Mouse (Mus musculus) MEL (cell line): ENCODE measurements at regions not wholly inside any gene's neighbourhood (a gene's known extent, or its start where the extent isn't known, plus 50 kb on each side); places are given as distances from the start of the nearest gene placed in this dataset.

Experiments
- DNase-seq: peaks from one replicate; pipeline ENCODE4 v3.0.0; 2011; ENCODE audit warnings: low read depth, low spot score
- H3K27ac ChIP-seq: 2 replicates; pipeline ENCODE4 v1.5.1; 2012; ENCODE audit warnings: low read depth, mild to moderate bottlenecking, control low read depth, low read length, moderate library complexity; ENCODE audit not compliant: control insufficient read depth
- H3K27me3 ChIP-seq, 2 experiments: fragments of 150-350 bp in 1 of 2; sonication (generic) in 1 of 2; 2 replicates each; pipeline ENCODE4 v1.6.1; 2012; ENCODE audit warnings: low read length in 2 of 2, mild to moderate bottlenecking in 2 of 2, improper control_type of control experiment in 1 of 2, moderate library complexity in 1 of 2; ENCODE audit not compliant: insufficient read depth in 2 of 2, control insufficient read depth in 1 of 2
- H3K36me3 ChIP-seq, 2 experiments: 2 replicates each; pipeline ENCODE4 v1.6.1; 2012 to 2014; ENCODE audit warnings: low read length in 2 of 2, improper control_type of control experiment in 1 of 2, inconsistent platforms in 1 of 2, mild to moderate bottlenecking in 1 of 2; ENCODE audit not compliant: insufficient read depth in 2 of 2, control insufficient read depth in 1 of 2
- H3K4me1 ChIP-seq, 2 experiments: fragments of 150-350 bp in 1 of 2; sonication (generic) in 1 of 2; 2 replicates each; pipeline ENCODE4 v1.6.1; 2012; ENCODE audit warnings: low read length in 2 of 2, improper control_type of control experiment in 1 of 2, mild to moderate bottlenecking in 1 of 2; ENCODE audit not compliant: insufficient read depth in 2 of 2, control insufficient read depth in 1 of 2
- H3K4me3 ChIP-seq, 2 experiments: fragments of 150-350 bp in 1 of 2; sonication (generic) in 1 of 2; 2 replicates each; pipeline ENCODE4 v1.5.1; 2012; ENCODE audit warnings: low read depth in 2 of 2, low read length in 2 of 2, mild to moderate bottlenecking in 2 of 2, moderate library complexity in 2 of 2, control low read depth in 1 of 2, improper control_type of control experiment in 1 of 2; ENCODE audit not compliant: control insufficient read depth in 1 of 2, insufficient read depth in 1 of 2
- H3K79me2 ChIP-seq: 2 replicates; pipeline ENCODE4 v1.6.1; 2012; ENCODE audit warnings: mild to moderate bottlenecking, low read length, moderate library complexity; ENCODE audit not compliant: control insufficient read depth, poor library complexity, insufficient read depth
- H3K9ac ChIP-seq: 2 replicates; pipeline ENCODE4 v1.6.1; 2012; ENCODE audit warnings: low read depth, mild to moderate bottlenecking, control low read depth, low read length, moderate library complexity; ENCODE audit not compliant: control insufficient read depth, poor library complexity, severe bottlenecking
- H3K9me3 ChIP-seq: fragments of 150-350 bp; sonication (generic); replicated peaks from 2 replicates; pipeline ENCODE4 v1.6.1; 2012; ENCODE audit warnings: mild to moderate bottlenecking, low read length, improper control_type of control experiment, moderate library complexity; ENCODE audit not compliant: insufficient read depth
- BHLHE40 ChIP-seq: IDR thresholded peaks from 2 replicates; pipeline ENCODE4 v1.6.1; 2012; ENCODE audit warnings: low read depth, mild to moderate bottlenecking, inconsistent platforms, low read length, improper control_type of control experiment, borderline replicate concordance
- CHD1 ChIP-seq: IDR thresholded peaks from 2 replicates; pipeline ENCODE4 v1.6.1; 2012; ENCODE audit warnings: low read depth, mild to moderate bottlenecking, inconsistent platforms, low read length, improper control_type of control experiment
- CHD2 ChIP-seq: IDR thresholded peaks from 2 replicates; pipeline ENCODE4 v1.6.1; 2011; ENCODE audit warnings: low read length, improper control_type of control experiment
- CTCF ChIP-seq, 3 experiments: IDR thresholded peaks in 2 of 3; conservative IDR thresholded peaks in 1 of 3; 2 replicates each; pipeline ENCODE4 v1.5.1; 2011 to 2012; ENCODE audit warnings: low read length in 3 of 3, low read depth in 2 of 3, mild to moderate bottlenecking in 2 of 3, improper control_type of control experiment in 1 of 3, inconsistent platforms in 1 of 3, mixed read lengths in 1 of 3, moderate library complexity in 1 of 3; ENCODE audit not compliant: control insufficient read depth in 1 of 3, insufficient read depth in 1 of 3, poor library complexity in 1 of 3, severe bottlenecking in 1 of 3
- E2F4 ChIP-seq: IDR thresholded peaks from 2 replicates; pipeline ENCODE4 v1.6.1; 2011; ENCODE audit warnings: low read depth, low read length, improper control_type of control experiment, borderline replicate concordance
- ETS1 ChIP-seq: IDR thresholded peaks from 2 replicates; pipeline ENCODE4 v1.6.1; 2012; ENCODE audit warnings: low read depth, mild to moderate bottlenecking, inconsistent platforms, low read length, improper control_type of control experiment, moderate library complexity
- GABPA ChIP-seq: IDR thresholded peaks from 2 replicates; pipeline ENCODE4 v1.6.1; 2012; ENCODE audit warnings: low read depth, mild to moderate bottlenecking, inconsistent platforms, low read length, improper control_type of control experiment, moderate library complexity
- GATA1 ChIP-seq: IDR thresholded peaks from 2 replicates; pipeline ENCODE4 v1.6.1; 2011; ENCODE audit warnings: low read depth, low read length, improper control_type of control experiment
- HCFC1 ChIP-seq: IDR thresholded peaks from 2 replicates; pipeline ENCODE4 v1.6.1; 2012; ENCODE audit warnings: low read depth, mild to moderate bottlenecking, inconsistent platforms, low read length, improper control_type of control experiment, moderate library complexity
- JUND ChIP-seq: IDR thresholded peaks from 2 replicates; pipeline ENCODE4 v1.6.1; 2011; ENCODE audit warnings: low read depth, mild to moderate bottlenecking, improper control_type of control experiment, low read length
- KAT2A ChIP-seq: conservative IDR thresholded peaks from 2 replicates; pipeline ENCODE4 v1.6.1; 2012; ENCODE audit warnings: low read depth, low read length, improper control_type of control experiment, inconsistent platforms
- MAFK ChIP-seq: IDR thresholded peaks from 2 replicates; pipeline ENCODE4 v1.6.1; 2011; ENCODE audit warnings: low read depth, mild to moderate bottlenecking, low read length, improper control_type of control experiment, borderline replicate concordance
- MAX ChIP-seq: IDR thresholded peaks from 2 replicates; pipeline ENCODE4 v1.6.1; 2011; ENCODE audit warnings: low read length, improper control_type of control experiment
- MEF2A ChIP-seq: IDR thresholded peaks from 2 replicates; pipeline ENCODE4 v1.6.1; 2014; ENCODE audit warnings: low read depth, mild to moderate bottlenecking, inconsistent platforms, low read length, improper control_type of control experiment; ENCODE audit not compliant: poor library complexity, insufficient replicate concordance, severe bottlenecking; ENCODE audit errors: extremely low read depth
- MXI1 ChIP-seq: IDR thresholded peaks from 2 replicates; pipeline ENCODE4 v1.6.1; 2011; ENCODE audit warnings: mild to moderate bottlenecking, low read depth, low read length, improper control_type of control experiment
- MYB ChIP-seq: IDR thresholded peaks from 2 replicates; pipeline ENCODE4 v1.6.1; 2011; ENCODE audit warnings: mild to moderate bottlenecking, low read depth, low read length, improper control_type of control experiment
- MYC ChIP-seq: IDR thresholded peaks from 2 replicates; pipeline ENCODE4 v1.6.1; 2011; ENCODE audit warnings: low read depth, mild to moderate bottlenecking, low read length, improper control_type of control experiment, moderate library complexity
- NELFE ChIP-seq: IDR thresholded peaks from 2 replicates; pipeline ENCODE4 v1.6.1; 2011; ENCODE audit warnings: low read depth, low read length, improper control_type of control experiment
- NRF1 ChIP-seq: IDR thresholded peaks from 2 replicates; pipeline ENCODE4 v1.6.1; 2014; ENCODE audit warnings: low read depth, mild to moderate bottlenecking, inconsistent platforms, low read length, improper control_type of control experiment, moderate library complexity; ENCODE audit not compliant: poor library complexity, insufficient read depth, severe bottlenecking
- POLR2A ChIP-seq, 2 experiments: IDR thresholded peaks; 2 replicates each; pipeline ENCODE4 v1.6.1; 2011 to 2012; ENCODE audit warnings: low read length in 2 of 2, mild to moderate bottlenecking in 2 of 2, control low read depth in 1 of 2, improper control_type of control experiment in 1 of 2, low read depth in 1 of 2, moderate library complexity in 1 of 2; ENCODE audit not compliant: control insufficient read depth in 1 of 2, insufficient read depth in 1 of 2, poor library complexity in 1 of 2
- POLR2AphosphoS2 ChIP-seq: IDR thresholded peaks from 2 replicates; pipeline ENCODE4 v1.6.1; 2011; ENCODE audit warnings: low read length, improper control_type of control experiment
- POLR2AphosphoS5 ChIP-seq: IDR thresholded peaks from 2 replicates; pipeline ENCODE4 v1.6.1; 2012; ENCODE audit warnings: low read depth, borderline replicate concordance, mild to moderate bottlenecking, inconsistent platforms, low read length, moderate library complexity, mixed read lengths
- RAD21 ChIP-seq: IDR thresholded peaks from 2 replicates; pipeline ENCODE4 v1.6.1; 2011; ENCODE audit warnings: mild to moderate bottlenecking, low read depth, low read length, improper control_type of control experiment
- TBP ChIP-seq: IDR thresholded peaks from 2 replicates; pipeline ENCODE4 v1.8.0; 2011; ENCODE audit warnings: low read depth, low read length, improper control_type of control experiment
- UBTF ChIP-seq: IDR thresholded peaks from 2 replicates; pipeline ENCODE4 v1.6.1; 2012; ENCODE audit warnings: low read depth, mild to moderate bottlenecking, inconsistent platforms, low read length, improper control_type of control experiment, moderate library complexity, borderline replicate concordance; ENCODE audit not compliant: insufficient read depth
- USF2 ChIP-seq, 2 experiments: IDR thresholded peaks; 2 replicates each; pipeline ENCODE4 v1.6.1; 2011 to 2012; ENCODE audit warnings: improper control_type of control experiment in 2 of 2, low read length in 2 of 2, borderline replicate concordance in 1 of 2, inconsistent platforms in 1 of 2, low read depth in 1 of 2, mild to moderate bottlenecking in 1 of 2; ENCODE audit not compliant: insufficient read depth in 1 of 2
- ZMIZ1 ChIP-seq: IDR thresholded peaks from 2 replicates; pipeline ENCODE4 v1.6.1; 2012; ENCODE audit warnings: low read depth, mild to moderate bottlenecking, inconsistent platforms, low read length, improper control_type of control experiment, moderate library complexity
- ZNF384 ChIP-seq: IDR thresholded peaks from 2 replicates; pipeline ENCODE4 v1.6.1; 2012; ENCODE audit warnings: low read depth, mild to moderate bottlenecking, inconsistent platforms, low read length, improper control_type of control experiment

GRCm38 (mm10) chr7:67430041-67430440 is 57.4 kb upstream of the Mef2a start:
- Histone ChIP-seq H3K27ac (no peak overlapping the region), H3K4me1 (no peaks in the 10 kb centered on the region)

DNA sequence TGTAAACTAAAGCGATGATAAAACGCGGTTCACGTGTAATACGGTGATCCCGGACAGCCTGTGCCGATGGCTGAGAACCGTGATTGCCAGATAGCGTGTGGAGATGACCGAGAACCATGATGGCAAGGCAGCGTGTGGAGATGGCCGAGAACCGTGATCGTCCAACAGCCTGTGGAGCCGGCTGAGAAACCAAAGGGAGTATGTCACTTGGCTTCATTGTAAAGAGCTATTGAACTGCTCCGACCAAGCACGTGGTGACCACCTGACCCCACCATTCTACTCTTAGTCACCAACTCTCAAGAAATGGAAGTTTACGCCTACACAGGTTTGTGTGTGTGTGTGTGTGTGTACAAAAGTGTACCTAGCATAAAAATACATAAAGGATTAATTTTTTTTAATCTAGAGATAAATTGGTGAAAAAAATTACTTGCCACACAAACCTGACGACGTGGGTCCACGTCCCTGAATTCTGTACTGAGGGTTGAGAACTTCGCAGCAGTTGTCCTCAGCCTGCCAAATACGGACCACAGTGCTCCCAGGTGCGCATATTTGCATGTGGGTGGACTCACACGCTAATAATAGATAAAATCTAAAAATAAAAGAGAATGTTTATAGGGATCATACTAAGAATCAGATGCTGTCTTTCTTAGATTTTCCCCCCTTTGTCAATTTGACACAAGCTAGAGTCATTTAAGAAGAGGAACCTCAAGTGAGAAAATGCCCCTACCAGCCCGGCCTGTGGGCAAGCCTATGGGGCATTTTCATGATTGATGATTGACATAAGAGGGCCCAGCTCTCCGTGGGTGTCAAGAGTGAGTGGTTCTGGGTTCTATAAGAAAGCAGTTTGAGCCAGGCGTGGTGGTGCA is 56.6 kb upstream of the Mef2a start:
- Histone ChIP-seq H3K4me3 (no peak overlapping the region), H3K36me3 (no peaks in the 10 kb centered on the region), H3K9me3 (no peaks in the 10 kb centered on the region), H3K27ac (no peak overlapping the region), H3K79me2 (no peaks in the 10 kb centered on the region), H3K27me3 (peaks cover 0 to 3% of the 10 kb centered on the region in 2 experiments; a peak in 2 of 4 replicates), H3K4me1 (no peaks in the 10 kb centered on the region)
- TF ChIP-seq ETS1 = no peak
- TF ChIP-seq CHD2 = no peak
- no peak for TF ChIP-seq HCFC1
- TF ChIP-seq MEF2A = no peak
- no peak for TF ChIP-seq NRF1
- no peak for TF ChIP-seq NELFE
- no peak for TF ChIP-seq TBP
- TF ChIP-seq MXI1 = no peak
- TF ChIP-seq RAD21 = no peak
- TF ChIP-seq MAX = no peak
- TF ChIP-seq POLR2AphosphoS2 = no peak
- TF ChIP-seq JUND = no peak
- no peak for TF ChIP-seq E2F4
- no peak for TF ChIP-seq GATA1
- no peak for TF ChIP-seq USF2 (IDR thresholded peaks at IDR 0.05; ENCODE audit: borderline replicate concordance in 1 of 2, insufficient read depth in 1 of 2, low read depth in 1 of 2, low read length in 2 of 2)
- TF ChIP-seq MYC = no peak
- TF ChIP-seq POLR2AphosphoS5 = no peak
- TF ChIP-seq KAT2A = no peak
- TF ChIP-seq ZMIZ1 = no peak
- TF ChIP-seq, all 39 proteins: peak for 0
- H3K9ac ChIP-seq = no peak overlapping the region
- DNase-seq = no peak

More at GRCm38 (mm10) chr7:67430041-67430440, 57.4 kb upstream of the Mef2a start:
- no peaks in the 10 kb centered on the region for H3K36me3 ChIP-seq
- H3K79me2 ChIP-seq = no peaks in the 10 kb centered on the region
- no peak overlapping the region for H3K4me3 ChIP-seq
- H3K9ac ChIP-seq = no peak overlapping the region
- TF ChIP-seq RAD21 = no peak
- TF ChIP-seq CTCF (IDR thresholded peaks at IDR 0.05 in 2 of 3, conservative IDR thresholded peaks at IDR 0.05 in 1 of 3; ENCODE audit: control insufficient read depth in 1 of 3, insufficient read depth in 1 of 3, low read depth in 2 of 3, low read length in 3 of 3, poor library complexity in 1 of 3, severe bottlenecking in 1 of 3) = no peak
- TF ChIP-seq USF2 (IDR thresholded peaks at IDR 0.05; ENCODE audit: borderline replicate concordance in 1 of 2, insufficient read depth in 1 of 2, low read depth in 1 of 2, low read length in 2 of 2) = no peak
- no peak for TF ChIP-seq ZNF384
- no peak for TF ChIP-seq UBTF
- TF ChIP-seq BHLHE40 = no peak
- TF ChIP-seq GABPA = no peak
- no peak for TF ChIP-seq POLR2AphosphoS2
- no peak for TF ChIP-seq CHD1
- no peak for TF ChIP-seq NRF1
- no peak for TF ChIP-seq MAX
- TF ChIP-seq POLR2A (IDR thresholded peaks at IDR 0.05; ENCODE audit: control insufficient read depth in 1 of 2, insufficient read depth in 1 of 2, low read depth in 1 of 2, low read length in 2 of 2, poor library complexity in 1 of 2) = no peak
- TF ChIP-seq MAFK = no peak
- TF ChIP-seq HCFC1 = no peak
- no peak for TF ChIP-seq MYB
- TF ChIP-seq POLR2AphosphoS5 = no peak
- no peak for DNase-seq
- H3K27me3 ChIP-seq = peaks cover 0 to 3% of the 10 kb centered on the region in 2 experiments; a peak in 2 of 4 replicates
- H3K9me3 ChIP-seq = no peaks in the 10 kb centered on the region
